Mouse (Mus musculus) layer of hippocampus, adult 2 months (tissue): ENCODE results near the gene Rnpep. TPM values are rescaled to one million over a fixed set of nuclear protein-coding genes. Genes with fewer than 3 reads are reported as not detected.

Source experiments
- DNase-seq, 2 experiments: peaks; one replicate each; pipeline ENCODE4 v3.0.0; 2022; ENCODE audit warnings: low spot score in 2 of 2
- H3K27ac ChIP-seq: fragments of 200-600 bp; 2 replicates; pipeline ENCODE4 v1.8.1; 2022
- H3K4me3 ChIP-seq: fragments of 200-600 bp; 2 replicates; pipeline ENCODE4 v1.8.1; 2022; ENCODE audit warnings: mild to moderate bottlenecking
- CTCF ChIP-seq: fragments of 200-600 bp; conservative IDR thresholded peaks from 2 replicates; pipeline ENCODE4 v1.8.1; 2022; ENCODE audit warnings: antibody characterized with exemption, mild to moderate bottlenecking, moderate library complexity
- total RNA-seq, 2 experiments: library from RNA; stranded (reverse); gene quantifications; 2 replicates each; pipeline ENCODE4 v1.2.3; 2021

Gene Rnpep
- total RNA-seq, 2 experiments from 2014 or later = 60.3 to 65.3 TPM

DNA sequence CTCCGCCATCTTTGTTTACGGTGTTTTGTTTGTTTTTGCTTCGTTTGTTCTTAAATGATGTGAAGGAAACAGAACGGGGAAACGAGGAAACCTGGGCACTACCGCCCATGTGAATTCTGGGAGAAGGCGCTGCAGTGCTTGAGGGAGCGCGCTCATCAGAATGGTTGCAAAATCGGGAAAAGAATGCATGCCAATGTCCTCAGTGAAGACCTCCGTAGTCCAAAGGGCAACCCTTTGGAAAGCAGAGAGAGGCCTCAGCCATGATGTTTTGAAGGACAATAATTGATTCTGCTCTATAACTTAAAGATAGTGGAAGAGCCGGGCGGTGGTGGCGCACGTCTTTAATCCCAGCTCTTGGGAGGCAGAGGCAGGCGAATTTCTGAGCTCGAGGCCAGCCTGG, 2.0 kb downstream of the Rnpep start:
- DNase-seq = no peak
- H3K27ac ChIP-seq = peak overlapping the region; percentile 98; the same call in 1 of the 2 replicates
- TF ChIP-seq CTCF = no peak
- H3K4me3 ChIP-seq = no peak overlapping the region; the same call in 1 of the 2 replicates

DNA sequence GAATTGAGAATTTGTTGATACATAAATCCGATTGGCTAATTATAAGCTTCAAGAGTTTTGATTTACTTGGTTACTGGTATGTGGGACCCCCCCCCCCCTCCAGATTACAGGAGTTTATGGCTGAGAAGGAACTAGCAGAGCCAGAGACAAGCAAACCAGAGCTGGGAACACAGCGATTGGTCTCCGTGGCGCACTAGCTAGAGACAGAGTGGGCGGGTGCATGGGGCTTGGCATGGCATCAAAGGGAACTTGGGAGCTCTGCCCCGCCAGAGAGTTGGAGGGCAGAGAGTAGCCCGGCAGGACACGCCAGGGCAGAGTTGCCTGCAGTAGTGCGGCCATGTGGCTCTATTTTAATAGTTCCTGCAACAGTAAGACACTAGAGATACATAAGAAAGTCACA, 3.2 kb downstream of the Rnpep start:
- Histone ChIP-seq H3K4me3 (peak overlapping the region; percentile 2; the same call in 1 of the 2 replicates), H3K27ac (peak overlapping the region; percentile 28; the same call in 1 of the 2 replicates)
- DNase-seq = peak; percentile 68 to 71
- TF ChIP-seq CTCF = no peak

DNA sequence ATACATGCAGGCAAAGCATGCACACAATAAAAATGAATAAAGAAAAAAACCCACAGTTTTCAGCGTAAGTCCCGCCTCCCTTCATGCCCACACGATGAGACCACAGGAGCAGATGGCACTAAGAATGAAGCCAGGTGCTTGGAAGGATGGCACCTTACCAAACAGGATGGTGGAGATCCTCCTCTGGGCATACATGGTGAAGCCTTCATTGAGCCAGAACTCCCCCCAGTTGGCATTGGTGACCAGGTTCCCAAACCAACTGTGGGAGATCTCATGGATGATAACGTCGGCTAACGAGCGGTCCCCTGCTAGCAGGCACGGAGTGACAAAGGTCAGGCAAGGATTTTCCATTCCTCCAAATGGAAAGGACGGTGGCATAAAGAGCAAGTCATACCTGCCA, 12.5 kb downstream of the Rnpep start:
- Histone ChIP-seq H3K4me3 (no peak overlapping the region), H3K27ac (no peak overlapping the region)
- no peak for DNase-seq
- no peak for TF ChIP-seq CTCF

DNA sequence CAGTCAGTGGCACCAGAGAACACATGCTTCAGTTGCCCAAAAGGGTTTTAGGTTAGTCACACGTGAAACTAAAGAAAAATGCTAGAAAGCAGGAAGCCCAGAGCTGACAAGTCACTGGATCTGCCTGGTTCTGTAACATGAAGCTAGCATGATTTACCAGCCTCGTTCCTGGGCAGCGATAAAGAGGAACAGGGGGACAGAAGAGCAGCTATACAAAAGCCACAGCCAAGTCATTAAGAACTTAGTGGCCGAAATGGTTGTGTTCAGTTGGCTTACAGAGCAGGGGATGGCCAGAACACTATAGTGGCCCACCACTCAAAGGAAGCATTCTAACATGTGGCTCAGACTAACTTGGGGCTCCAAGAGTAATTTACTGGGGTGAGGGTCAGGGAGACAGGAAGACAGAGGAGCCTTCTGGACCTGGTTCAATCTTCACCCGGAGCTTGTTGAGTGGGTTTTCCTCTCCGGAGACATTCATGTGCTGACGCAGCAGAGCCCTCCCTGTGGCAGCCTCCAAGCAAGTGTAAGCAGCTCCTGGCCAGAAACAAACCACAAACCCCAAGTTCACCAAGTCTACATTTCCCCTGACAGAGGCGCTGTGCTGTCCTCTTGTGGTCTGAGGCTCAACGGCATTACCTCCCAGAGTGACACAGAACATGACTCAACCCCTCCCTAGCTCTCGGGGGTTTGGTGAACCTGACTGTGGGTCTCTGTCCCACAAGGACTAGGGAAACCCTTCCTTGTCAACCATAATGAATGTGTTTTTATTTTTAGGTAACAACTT, 16.0 kb downstream of the Rnpep start:
- peak; percentile 19; the same call in 1 of the 2 replicates for TF ChIP-seq CTCF
- DNase-seq = no peak
- Histone ChIP-seq H3K4me3 (no peak overlapping the region), H3K27ac (no peak overlapping the region)

DNA sequence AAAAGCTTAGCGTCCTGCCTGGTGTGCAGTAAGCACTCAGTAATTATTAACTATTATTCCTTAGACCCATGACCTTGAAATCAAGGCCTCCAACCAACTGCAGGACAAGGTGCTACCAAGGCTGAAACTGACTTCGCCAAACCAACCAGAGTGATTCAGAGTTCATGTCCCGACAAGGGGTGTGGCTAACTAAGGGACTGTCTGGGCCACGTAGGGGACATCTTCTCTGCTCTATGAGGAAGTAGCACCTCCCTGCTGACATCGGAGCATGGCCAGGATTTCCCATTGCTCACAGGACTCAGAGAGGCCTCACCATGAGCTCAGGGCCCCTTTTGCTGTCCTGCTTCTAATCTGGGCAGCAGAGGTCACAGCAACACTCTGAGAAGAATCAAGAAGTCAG, 18.1 kb downstream of the Rnpep start:
- Histone ChIP-seq H3K27ac (no peak overlapping the region), H3K4me3 (no peak overlapping the region)

DNA sequence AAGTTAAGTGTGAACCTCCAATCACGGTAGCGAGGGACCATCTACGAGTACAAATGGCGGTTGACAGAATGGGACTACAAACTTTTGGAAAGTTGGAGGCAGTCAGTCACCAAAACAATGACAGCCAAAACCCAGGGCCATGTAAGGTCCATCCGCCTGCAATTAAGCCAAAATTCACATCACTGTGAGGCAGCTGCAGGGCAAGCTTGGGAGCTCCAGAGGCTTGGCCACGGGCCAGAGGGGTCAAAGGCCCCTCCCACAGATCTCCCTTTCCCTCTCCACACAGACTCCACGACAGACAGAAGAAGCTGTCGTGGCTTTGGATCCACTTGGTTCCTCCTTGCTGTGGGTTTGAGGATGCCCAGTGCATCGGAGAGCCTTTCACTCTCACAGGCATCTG, 20.6 kb downstream of the Rnpep start:
- H3K4me3 ChIP-seq = no peak overlapping the region
- H3K27ac ChIP-seq = no peak overlapping the region
- no peak for DNase-seq
- TF ChIP-seq CTCF = no peak

More for the DNA sequence above, 18.1 kb downstream of the Rnpep start:
- TF ChIP-seq CTCF = no peak
- DNase-seq = no peak

DNA sequence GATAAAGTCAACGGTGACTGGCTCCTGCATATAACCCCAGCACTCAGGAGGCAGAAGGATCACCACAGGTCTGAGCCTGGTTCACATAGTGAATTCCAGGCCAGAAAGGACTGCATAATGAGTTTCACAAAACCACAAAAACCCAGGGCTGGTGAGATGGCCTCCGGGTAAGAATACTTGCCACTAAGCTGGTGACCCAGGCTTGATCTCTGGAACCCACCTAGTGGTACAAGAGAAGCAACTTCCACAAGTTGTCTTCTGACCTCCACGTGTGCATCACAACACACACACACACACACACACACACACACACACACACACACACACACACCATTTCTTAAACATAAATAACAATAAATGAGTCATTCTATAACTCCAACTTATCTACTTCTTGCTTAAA, 21.6 kb downstream of the Rnpep start:
- no peak for DNase-seq
- TF ChIP-seq CTCF = no peak
- no peak overlapping the region for H3K4me3 ChIP-seq
- no peak overlapping the region for H3K27ac ChIP-seq

DNA sequence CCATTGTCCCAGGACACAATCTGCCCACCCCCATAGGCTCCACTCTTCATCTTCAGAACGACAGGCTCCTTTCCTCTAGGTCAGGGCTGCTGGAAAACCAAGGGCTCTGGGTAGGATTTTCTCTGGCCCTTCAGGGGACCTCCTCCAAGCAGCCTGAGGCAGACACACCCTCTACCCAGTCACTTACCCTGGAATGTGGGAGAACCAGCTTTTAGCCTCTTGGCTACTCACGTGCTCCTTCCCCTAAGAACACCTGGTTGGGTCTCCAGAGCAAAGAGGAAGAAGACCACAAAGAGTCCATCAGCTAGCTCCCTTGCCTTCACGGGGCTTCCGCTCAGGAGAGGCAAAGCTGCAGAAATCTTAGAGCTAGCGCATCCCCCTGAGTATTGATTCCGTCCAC, 23.0 kb downstream of the Rnpep start:
- no peak overlapping the region for H3K4me3 ChIP-seq
- no peak for DNase-seq
- H3K27ac ChIP-seq = no peak overlapping the region
- no peak for TF ChIP-seq CTCF

DNA sequence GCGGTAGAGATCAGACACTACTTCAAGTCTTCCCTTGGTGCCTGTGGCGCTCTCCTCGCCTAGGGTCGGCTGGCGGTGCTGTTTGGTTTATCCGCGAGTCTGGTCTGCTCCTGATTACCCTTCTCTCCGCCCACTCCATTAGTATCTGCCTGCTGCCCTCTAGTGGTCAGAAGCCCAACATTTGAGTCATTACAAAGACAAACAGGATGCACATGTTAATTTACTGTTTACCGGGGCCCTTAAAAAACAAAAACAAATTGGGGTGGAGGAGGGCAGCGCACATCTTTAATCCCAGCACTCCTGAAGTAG, 24.8 kb downstream of the Rnpep start:
- Histone ChIP-seq H3K4me3 (peak overlapping the region; percentile 32), H3K27ac (0 out of 2 replicates have a peak overlapping the region, but pooled peaks have one; percentile 39)
- TF ChIP-seq CTCF = peak; percentile 86

DNA sequence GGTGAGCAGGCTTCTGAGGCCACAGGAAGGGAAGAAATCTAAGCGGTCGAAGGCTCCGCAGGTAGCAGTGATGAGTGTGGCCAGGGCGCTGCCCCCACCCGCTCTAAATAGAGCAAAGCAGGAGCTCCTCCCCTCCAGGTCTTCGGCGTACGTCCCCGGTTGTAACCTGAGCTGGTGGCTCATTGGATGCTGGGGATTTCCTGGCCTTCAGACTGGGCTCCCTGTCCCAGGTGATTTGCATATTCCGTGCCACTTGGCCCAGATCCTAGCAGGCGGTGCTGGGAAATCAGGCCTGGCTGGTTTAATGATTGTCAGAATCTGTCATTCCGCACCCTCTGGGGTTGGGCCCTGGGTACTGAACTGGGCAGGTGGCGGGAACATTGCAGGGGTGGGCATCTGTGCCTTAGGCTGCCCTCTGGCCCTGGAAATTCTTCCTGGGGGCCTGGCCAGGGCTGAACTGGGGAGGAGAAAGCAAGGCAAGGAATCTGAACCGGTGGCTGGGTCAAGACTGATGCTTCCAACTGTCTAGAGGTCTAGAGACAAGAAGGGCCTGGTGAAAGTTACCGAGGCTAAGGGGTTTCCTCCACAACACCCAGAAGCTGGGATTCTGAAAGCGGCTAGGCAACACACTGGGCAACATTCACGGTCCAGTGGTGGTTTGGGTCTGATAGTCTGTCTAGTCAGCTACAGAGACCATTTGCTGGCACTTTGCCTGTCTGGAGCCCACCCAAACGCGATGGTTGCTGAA, 25.3 kb downstream of the Rnpep start, which contains the start of gene Elf3:
Gene Elf3 (minus strand): TSS at position 189 of the 748 bp plus-strand sequence.
- no peak for TF ChIP-seq CTCF
- H3K4me3 ChIP-seq = peak within 1 kb of the TSS; percentile 32
- DNase-seq = no peak
- 0 out of 2 replicates have a peak within 1 kb of the TSS, but pooled peaks have one; percentile 39 for H3K27ac ChIP-seq

More for the DNA sequence above, 24.8 kb downstream of the Rnpep start:
- peak; percentile 74 to 82 for DNase-seq

DNA sequence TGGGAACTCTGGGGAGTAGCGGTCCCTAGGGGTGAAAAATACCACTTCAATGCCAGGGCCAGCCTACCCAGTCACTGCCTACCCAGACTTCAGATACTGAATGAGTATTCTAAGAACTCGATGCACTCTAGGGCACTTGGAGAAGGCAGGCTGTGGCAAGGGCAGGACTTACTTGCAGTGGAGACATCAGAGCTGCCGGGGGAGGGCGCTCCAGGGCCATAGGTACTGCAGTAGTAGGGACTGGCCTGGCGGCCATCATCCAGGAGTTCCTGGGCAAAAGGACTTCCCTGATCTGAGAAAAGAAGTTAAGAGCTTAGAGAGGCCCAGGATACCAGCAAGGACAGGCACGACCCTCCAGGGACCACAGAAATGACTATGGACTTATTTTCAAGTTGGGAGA, 27.6 kb downstream of the Rnpep start:
- Histone ChIP-seq H3K4me3 (no peak overlapping the region), H3K27ac (no peak overlapping the region)
- peak; percentile 14; the same call in 1 of the 2 replicates for TF ChIP-seq CTCF
- DNase-seq = no peak

DNA sequence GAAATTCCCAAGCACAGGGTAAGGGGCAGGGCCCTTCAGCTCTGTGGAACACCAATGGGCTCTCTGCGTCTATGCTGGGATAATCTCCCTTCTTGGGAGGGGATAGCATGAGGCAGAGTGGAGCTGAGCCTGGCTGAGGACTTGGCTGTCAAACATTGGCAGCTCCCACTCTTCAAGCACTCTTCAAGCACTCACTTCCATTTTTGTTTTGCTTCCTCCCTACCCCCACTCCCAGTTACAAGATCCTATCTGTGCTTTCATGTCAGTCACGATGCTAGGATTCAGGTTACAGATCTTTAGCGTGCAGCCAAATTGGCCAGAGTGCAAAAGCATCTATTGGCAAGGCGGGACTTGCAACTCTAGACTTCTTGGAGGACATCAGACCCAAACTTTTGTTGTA, 31.0 kb downstream of the Rnpep start:
- no peak for TF ChIP-seq CTCF
- H3K27ac ChIP-seq = no peak overlapping the region
- H3K4me3 ChIP-seq = no peak overlapping the region
- DNase-seq = no peak

DNA sequence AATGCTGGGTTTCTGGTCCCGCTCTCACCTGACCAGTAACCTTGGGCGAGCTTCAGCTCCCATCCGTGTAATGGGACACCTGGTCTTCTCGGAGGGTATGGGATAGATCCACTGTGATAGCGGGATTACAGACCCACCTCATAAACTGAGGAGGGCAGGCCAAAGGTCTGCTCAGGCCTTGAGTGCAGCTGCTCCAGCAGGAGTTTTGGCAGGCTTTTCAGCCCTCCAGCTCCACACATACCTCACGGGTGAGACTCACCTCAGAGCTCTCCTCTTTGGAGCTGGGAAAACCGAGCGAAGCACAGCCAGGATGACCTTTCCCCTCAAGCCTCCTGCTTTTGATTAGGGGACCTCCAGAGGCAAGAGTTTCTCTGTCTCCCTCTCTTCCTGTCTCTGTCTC, 32.5 kb downstream of the Rnpep start:
- TF ChIP-seq CTCF = no peak
- no peak overlapping the region for H3K4me3 ChIP-seq
- H3K27ac ChIP-seq = no peak overlapping the region
- no peak for DNase-seq
